Mouse (Mus musculus) heart, postnatal 0 days (tissue): ENCODE results near the gene Atp8a1. TPM values are rescaled to one million over a fixed set of nuclear protein-coding genes. Genes with fewer than 3 reads are reported as not detected.

Source experiments
- ATAC-seq: fragments of 200-750 bp; cut with Nextera tagmentation; 2 replicates; pipeline ENCODE4 v1.8.0; 2017; ENCODE audit warnings: low read depth, moderate number of reproducible peaks, moderate library complexity; ENCODE audit not compliant: insufficient read depth
- DNase-seq: peaks from one replicate; pipeline ENCODE4 v3.0.0-alpha.2; 2016; ENCODE audit warnings: low spot score
- H3K27ac ChIP-seq: fragments of 300-500 bp; sonication (generic); 2 replicates; pipeline ENCODE4 v1.5.1; 2014; ENCODE audit warnings: low read depth, mild to moderate bottlenecking
- H3K27me3 ChIP-seq: fragments of 300-500 bp; sonication (generic); 2 replicates; pipeline ENCODE4 v1.6.1; 2014; ENCODE audit warnings: low read length, mixed read lengths; ENCODE audit not compliant: control insufficient read depth, insufficient read depth
- H3K36me3 ChIP-seq: fragments of 300-500 bp; sonication (generic); replicated peaks from 2 replicates; pipeline ENCODE4 v1.6.1; 2014; ENCODE audit warnings: low read length, mixed read lengths; ENCODE audit not compliant: control insufficient read depth, insufficient read depth
- H3K4me1 ChIP-seq: fragments of 300-500 bp; sonication (generic); 2 replicates; pipeline ENCODE4 v1.6.1; 2014; ENCODE audit warnings: antibody characterized with exemption; ENCODE audit not compliant: control insufficient read depth, insufficient read depth
- H3K4me2 ChIP-seq: fragments of 300-500 bp; sonication (generic); 2 replicates; pipeline ENCODE4 v1.6.1; 2014; ENCODE audit warnings: low read depth, mild to moderate bottlenecking, low read length, moderate library complexity
- H3K4me3 ChIP-seq: fragments of 300-500 bp; sonication (generic); 2 replicates; pipeline ENCODE4 v1.5.1; 2014; ENCODE audit warnings: low read depth, low read length
- H3K9ac ChIP-seq: fragments of 300-500 bp; sonication (generic); replicated peaks from 2 replicates; pipeline ENCODE4 v1.6.1; 2014; ENCODE audit warnings: low read depth, low read length, mixed read lengths
- H3K9me3 ChIP-seq: fragments of 300-500 bp; sonication (generic); replicated peaks from 2 replicates; pipeline ENCODE4 v1.6.1; 2016; ENCODE audit warnings: low read length; ENCODE audit not compliant: control insufficient read depth
- CTCF ChIP-seq: IDR thresholded peaks from 2 replicates; pipeline ENCODE4 v1.5.1; 2016; ENCODE audit warnings: antibody characterized with exemption, control low read depth, low read depth
- EP300 ChIP-seq: IDR thresholded peaks from 2 replicates; pipeline ENCODE4 v1.6.1; 2016; ENCODE audit warnings: antibody characterized with exemption, low read depth
- WGBS: fragments of 180-500 bp; shearing (Covaris S2); extraction: QIAGEN DNeasy Blood & Tissue Kit; methylation state at CpG from one replicate; pipeline ENCODE4 v1.1.7; 2014; 5-methylcytosine and 5-hydroxymethylcytosine counted together
- polyA plus RNA-seq: library from polyadenylated mRNA; unstranded; fragments of >200 nt; fragmentation: Nextera tagmentation; extraction: Ambion mirVana; gene quantifications from 2 replicates; pipeline ENCODE4 v1.2.1, GENCODE M21; 2015
- total RNA-seq: library from RNA; depleted of rRNA; stranded (reverse); fragments of >200 nt; gene quantifications from 2 replicates; pipeline ENCODE4 v1.2.3, GENCODE M21; 2014; ENCODE audit warnings: low replicate concordance

Atp8a1 gene
- total and polyA plus RNA-seq, 2 experiments from 2014 or later, result 5.8 to 17.0 TPM

DNA sequence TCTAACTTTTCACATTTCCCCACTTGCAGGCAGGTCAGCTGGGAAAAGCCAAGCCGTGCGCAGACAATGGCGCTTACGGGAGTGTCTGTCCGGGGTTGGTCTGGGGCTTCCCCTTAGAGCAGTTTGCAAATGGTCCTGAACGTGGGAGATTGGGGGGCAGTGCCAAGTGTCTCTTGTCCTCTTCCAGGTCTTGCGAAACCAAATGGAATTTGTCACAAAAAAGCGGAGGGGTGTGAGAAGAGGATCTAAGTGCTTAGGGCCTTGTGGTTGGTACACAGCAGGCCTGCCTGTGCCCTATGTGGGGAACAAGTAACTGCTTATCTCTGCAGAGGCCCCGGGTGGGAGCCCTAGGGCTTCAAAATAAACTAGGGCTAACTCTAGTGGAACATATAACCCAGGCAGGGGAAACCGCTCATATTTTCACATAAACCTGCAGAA lies 213.4 kb downstream of the Atp8a1 start:
- Histone ChIP-seq H3K4me3 (no peak overlapping the region), H3K4me1 (peaks cover 9% of the 10 kb centered on the region; the same call in 1 of the 2 replicates), H3K36me3 (no peaks in the 10 kb centered on the region), H3K27ac (no peak overlapping the region), H3K27me3 (no peaks in the 10 kb centered on the region), H3K4me2 (no peak overlapping the region), H3K9me3 (no peaks in the 10 kb centered on the region), H3K9ac (no peak overlapping the region)
- no peak for TF ChIP-seq EP300
- TF ChIP-seq CTCF, result no peak
- ATAC-seq (no peak), DNase-seq (no peak)
- WGBS, result 36% methylated on average over 10 of the region's 10 CpGs

- 47% methylated on average over 7 of the region's 7 CpGs for WGBS
- H3K9me3 ChIP-seq, result no peaks in the 10 kb centered on the region
- no peaks in the 10 kb centered on the region for H3K27me3 ChIP-seq
- H3K4me3 ChIP-seq, result no peak overlapping the region
- peaks cover 9% of the 10 kb centered on the region; the same call in 1 of the 2 replicates for H3K4me1 ChIP-seq
- TF ChIP-seq CTCF (no peak), EP300 (no peak)
- no peak overlapping the region for H3K4me2 ChIP-seq
- H3K9ac ChIP-seq, result no peak overlapping the region
- DNase-seq, result no peak
- H3K36me3 ChIP-seq, result no peaks in the 10 kb centered on the region
- no peak overlapping the region for H3K27ac ChIP-seq
- no peak for ATAC-seq
Measured at GRCm38 (mm10) chr5:67633138-67633782, 214.0 kb downstream of the Atp8a1 start.

- TF ChIP-seq EP300, result no peak
- no peak for TF ChIP-seq CTCF
Measured at GRCm38 (mm10) chr5:67631261-67631660, 216.0 kb downstream of the Atp8a1 start.

DNA sequence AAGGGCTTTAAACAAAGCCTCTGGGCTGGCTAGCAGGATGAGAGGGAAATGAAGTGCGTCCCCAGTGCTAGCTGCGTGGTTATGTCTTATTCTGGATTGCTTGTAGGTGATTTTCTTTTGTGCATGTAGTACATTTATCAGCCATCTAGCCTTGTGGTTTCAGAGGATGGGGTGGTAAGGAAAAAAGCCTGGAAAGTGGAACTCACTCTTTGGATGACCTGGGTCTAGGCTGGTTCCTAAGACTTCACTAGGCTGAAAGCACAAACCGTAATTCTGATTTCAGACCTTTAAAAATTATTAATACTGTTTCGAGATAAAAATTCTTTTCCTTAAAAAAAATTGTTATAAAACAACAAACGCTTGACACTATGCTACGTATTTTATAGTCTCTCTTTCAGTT lies 217.4 kb downstream of the Atp8a1 start:
- no peak for TF ChIP-seq EP300
- TF ChIP-seq CTCF, result no peak
- Histone ChIP-seq H3K9me3 (no peaks in the 10 kb centered on the region), H3K27ac (no peak overlapping the region), H3K27me3 (no peaks in the 10 kb centered on the region), H3K36me3 (no peaks in the 10 kb centered on the region), H3K9ac (no peak overlapping the region), H3K4me3 (no peak overlapping the region), H3K4me2 (no peak overlapping the region), H3K4me1 (peaks cover 9% of the 10 kb centered on the region; the same call in 1 of the 2 replicates)
- ATAC-seq (no peak), DNase-seq (no peak)
- WGBS, result 82% methylated on average over 6 of the region's 6 CpGs

More at GRCm38 (mm10) chr5:67631261-67631660, 216.0 kb downstream of the Atp8a1 start:
- H3K27me3 ChIP-seq, result no peaks in the 10 kb centered on the region
- DNase-seq (no peak), ATAC-seq (no peak)
- no peak overlapping the region for H3K9ac ChIP-seq
- H3K4me1 ChIP-seq, result peaks cover 9% of the 10 kb centered on the region; the same call in 1 of the 2 replicates
- no peak overlapping the region for H3K4me3 ChIP-seq
- no peak overlapping the region for H3K4me2 ChIP-seq
- no peaks in the 10 kb centered on the region for H3K9me3 ChIP-seq
- no peaks in the 10 kb centered on the region for H3K36me3 ChIP-seq
- no peak overlapping the region for H3K27ac ChIP-seq
- WGBS, result 94% methylated on average over 12 of the region's 12 CpGs

DNA sequence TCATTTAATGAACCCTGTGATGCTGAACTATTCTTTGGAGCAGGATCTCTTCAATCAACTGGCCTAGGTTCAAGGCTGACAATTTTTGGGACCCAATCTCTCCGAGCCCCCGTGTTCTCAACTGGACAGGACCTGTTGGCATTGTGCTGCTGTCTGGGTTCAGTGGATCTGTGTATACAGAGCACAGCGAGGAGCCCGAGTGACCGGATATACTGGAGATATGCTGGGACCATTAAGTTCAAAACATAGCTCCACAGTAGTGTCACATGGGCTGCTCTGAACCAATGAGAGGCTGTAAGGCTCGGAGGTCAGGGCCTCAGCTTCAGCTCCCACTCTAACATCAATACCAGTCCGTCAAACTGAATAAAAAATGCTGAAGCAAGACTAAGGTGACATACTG lies 217.8 kb downstream of the Atp8a1 start:
- TF ChIP-seq EP300 (no peak), CTCF (no peak)
- WGBS, result 85% methylated on average over 7 of the region's 7 CpGs
- Histone ChIP-seq H3K4me1 (peaks cover 9% of the 10 kb centered on the region; the same call in 1 of the 2 replicates), H3K27ac (no peak overlapping the region), H3K4me3 (no peak overlapping the region), H3K36me3 (no peaks in the 10 kb centered on the region), H3K4me2 (no peak overlapping the region), H3K9ac (no peak overlapping the region), H3K9me3 (no peaks in the 10 kb centered on the region), H3K27me3 (no peaks in the 10 kb centered on the region)
- ATAC-seq (no peak), DNase-seq (no peak)
